Mouse (Mus musculus): ENCODE data around the gene Nanp.
A peak's percentile ranks its signal among the peaks of the same experiment; 100 is the strongest.

- TF ChIP-seq MAFK (IDR thresholded peaks at IDR 0.05; ENCODE audit: insufficient replicate concordance, low read length) (no peak), CTCF (conservative IDR thresholded peaks at IDR 0.05 in 1 of 2, IDR thresholded peaks at IDR 0.05 in 1 of 2; ENCODE audit: low read depth in 2 of 2, low read length in 2 of 2) (no peak), MAX (IDR thresholded peaks at IDR 0.05; ENCODE audit: low read length) (no peak), HCFC1 (IDR thresholded peaks at IDR 0.05; ENCODE audit: low read depth, low read length) (no peak; the same call in 1 of the 2 replicates), EP300 (IDR thresholded peaks at IDR 0.05; ENCODE audit: low read length) (peak; percentile 85), ZKSCAN1 (IDR thresholded peaks at IDR 0.05; ENCODE audit: borderline replicate concordance, low read depth, low read length) (no peak), UBTF (IDR thresholded peaks at IDR 0.05; ENCODE audit: low read depth, low read length) (no peak), TCF12 (IDR thresholded peaks at IDR 0.05; ENCODE audit: low read depth, low read length) (no peak), JUND (conservative IDR thresholded peaks at IDR 0.05; ENCODE audit: low read depth, low read length) (peak; percentile 93)
Measured at GRCm38 (mm10) chr2:150985359-150985758, 53.8 kb downstream of the Nanp start.

All from CH12.LX (cell line).